11 mouse cellular contexts compared by ENCODE assay signal in genomic region chr8:121648451-121648850, GRCm38 (mm10). TPM values are rescaled to one million over a fixed set of nuclear protein-coding genes. Genes with fewer than 3 reads are reported as not detected.
DNase-seq lines count a peak whose midpoint lies in the region; ATAC-seq and TF ChIP-seq lines count a peak whose summit lies in the region.
"Had no signal": no experiment of that assay in that cellular context is flagged by ENCODE, and none has a peak within 500 bp of the region (broad histone marks: within the 10 kb centered on the region; RNA-seq: fewer than 3 reads in every experiment).

No protein-coding gene starts in this region.

- no peak for ATAC-seq in embryonic facial prominence, embryonic 13.5 days (ENCODE audit: insufficient number of reproducible peaks, insufficient read depth, low FRiP score, low TSS enrichment, low read depth)
- ATAC-seq in hindbrain, embryonic 11.5 days (ENCODE audit: low FRiP score), result no peak
- ATAC-seq in midbrain, embryonic 13.5 days, result no peak

- no peaks in the 10 kb centered on the region for H3K36me3 ChIP-seq in kidney, adult 2 months (ENCODE audit: control insufficient read depth, insufficient read depth, low read length)
- 0 out of 2 replicates have a peak, but pooled peaks cover 5% of the 10 kb centered on the region for H3K36me3 ChIP-seq in embryonic facial prominence, embryonic 13.5 days
- H3K36me3 ChIP-seq in hindbrain, embryonic 11.5 days (ENCODE audit: control insufficient read depth, insufficient read depth, low read length), result no peaks in the 10 kb centered on the region
- peaks cover 3% of the 10 kb centered on the region; the same call in 1 of the 2 replicates for H3K36me3 ChIP-seq in midbrain, embryonic 13.5 days

- H3K27ac ChIP-seq in kidney, adult 2 months (ENCODE audit: insufficient read depth, low read depth, low read length), result peak overlapping the region; percentile 91
- H3K27ac ChIP-seq in embryonic facial prominence, embryonic 13.5 days, result no peak overlapping the region
- no peak overlapping the region for H3K27ac ChIP-seq in hindbrain, embryonic 11.5 days (ENCODE audit: low read depth, low read length)
- H3K27ac ChIP-seq in midbrain, embryonic 13.5 days, result no peak overlapping the region

- H3K9ac ChIP-seq in embryonic facial prominence, embryonic 13.5 days, result peak overlapping the region; percentile 21; the same call in 1 of the 2 replicates
- H3K9ac ChIP-seq in hindbrain, embryonic 11.5 days (ENCODE audit: low read depth, low read length), result peak overlapping the region; percentile 23; the same call in 1 of the 2 replicates
- peak overlapping the region; percentile 59 for H3K9ac ChIP-seq in midbrain, embryonic 13.5 days (replicated peaks)

- H3K4me1 ChIP-seq in kidney, adult 2 months (ENCODE audit: control insufficient read depth, insufficient read depth, low read length), result peaks cover 50% of the 10 kb centered on the region
- peaks cover 74% of the 10 kb centered on the region for H3K4me1 ChIP-seq in embryonic facial prominence, embryonic 13.5 days
- peaks cover 30% of the 10 kb centered on the region for H3K4me1 ChIP-seq in hindbrain, embryonic 11.5 days (replicated peaks; ENCODE audit: control insufficient read depth, insufficient read depth, low read length)
- H3K4me1 ChIP-seq in midbrain, embryonic 13.5 days (replicated peaks), result peaks cover 81% of the 10 kb centered on the region

- no peak overlapping the region for H3K4me2 ChIP-seq in embryonic facial prominence, embryonic 13.5 days
- no peak overlapping the region; the same call in 1 of the 2 replicates for H3K4me2 ChIP-seq in hindbrain, embryonic 11.5 days (replicated peaks; ENCODE audit: low read depth, low read length)
- peak overlapping the region; percentile 94 for H3K4me2 ChIP-seq in midbrain, embryonic 13.5 days (replicated peaks)

- TF ChIP-seq POLR2A in kidney, adult 2 months (IDR thresholded peaks at IDR 0.05; ENCODE audit: low read depth, low read length), result no peak

- H3K4me3 ChIP-seq in kidney, adult 2 months (ENCODE audit: insufficient read depth, low read depth, low read length), result peak overlapping the region; percentile 4; the same call in 1 of the 2 replicates
- H3K4me3 ChIP-seq in embryonic facial prominence, embryonic 13.5 days, result no peak overlapping the region
- H3K4me3 ChIP-seq in hindbrain, embryonic 11.5 days (ENCODE audit: low read depth, low read length), result no peak overlapping the region
- peak overlapping the region; percentile 97 for H3K4me3 ChIP-seq in midbrain, embryonic 13.5 days (replicated peaks)

- H3K27me3 ChIP-seq in kidney, adult 2 months (replicated peaks; ENCODE audit: control insufficient read depth, insufficient read depth, low read length), result no peaks in the 10 kb centered on the region
- no peaks in the 10 kb centered on the region for H3K27me3 ChIP-seq in embryonic facial prominence, embryonic 13.5 days
- no peaks in the 10 kb centered on the region for H3K27me3 ChIP-seq in hindbrain, embryonic 11.5 days (ENCODE audit: control insufficient read depth, insufficient read depth, low read length)
- no peaks in the 10 kb centered on the region for H3K27me3 ChIP-seq in midbrain, embryonic 13.5 days

- 34% methylated on average over 16 of the region's 16 CpGs for WGBS in kidney, adult 2 months
- WGBS in embryonic facial prominence, embryonic 13.5 days, result 73% methylated on average over 16 of the region's 16 CpGs
- 81% methylated on average over 16 of the region's 16 CpGs for WGBS in hindbrain, embryonic 11.5 days
- WGBS in midbrain, embryonic 13.5 days, result 61% methylated on average over 16 of the region's 16 CpGs

- peak; percentile 50 for DNase-seq in kidney, adult 2 months
- DNase-seq in kidney, adult 8-10 months, result no peak
- no peak for DNase-seq in hindbrain, embryonic 11.5 days (ENCODE audit: low spot score)
- no peak for DNase-seq in left cerebral cortex, adult 18-20 months (ENCODE audit: low spot score in 2 of 2)
- no peak for DNase-seq in embryo, embryonic 9.5 days (ENCODE audit: extremely low spot score)
- DNase-seq in heart, adult 9 months (ENCODE audit: low spot score in 2 of 2), result no peak
- DNase-seq: heart, postnatal 10 days; layer of hippocampus, adult 9-11 months had no signal

- no peak for TF ChIP-seq CTCF in kidney, adult 2 months (conservative IDR thresholded peaks at IDR 0.05; ENCODE audit: insufficient read depth, insufficient read length, low read depth, low read length)

- no peaks in the 10 kb centered on the region for H3K9me3 ChIP-seq in embryonic facial prominence, embryonic 13.5 days
- no peaks in the 10 kb centered on the region for H3K9me3 ChIP-seq in hindbrain, embryonic 11.5 days (ENCODE audit: control insufficient read depth, low read length)
- no peaks in the 10 kb centered on the region for H3K9me3 ChIP-seq in midbrain, embryonic 13.5 days

RNA-seq across cellular contexts. Expression of gene Zcchc14, which starts 4.2 kb away (rescaled TPM):
- 31.4 and 37.0 TPM in 2 replicates for polyA plus RNA-seq in kidney, adult 2 months (2012; rRNA removed)
- polyA plus RNA-seq in embryonic facial prominence, embryonic 13.5 days (2015; fragmentation: Nextera tagmentation; extraction: Ambion mirVana), result 19.4 and 19.9 TPM in 2 replicates
- 25.8 and 30.4 TPM in 2 replicates for polyA plus RNA-seq in hindbrain, embryonic 11.5 days (2014; fragmentation: Nextera tagmentation; extraction: Ambion mirVana)
- polyA plus RNA-seq in midbrain, embryonic 13.5 days (2015; fragmentation: Nextera tagmentation; extraction: Ambion mirVana), result 27.6 and 29.5 TPM in 2 replicates
- 10 to 100 TPM; 63.2 to 68.7 TPM for total RNA-seq in left cerebral cortex, adult 18-20 months (2021)
- total RNA-seq: CH12.LX had no signal

RNA-seq across cellular contexts. Expression of gene Map1lc3b, which starts 58.3 kb away (rescaled TPM):
- polyA plus RNA-seq in kidney, adult 2 months (2012; rRNA removed), result 130 and 155 TPM in 2 replicates
- 206 and 242 TPM in 2 replicates for polyA plus RNA-seq in embryonic facial prominence, embryonic 13.5 days (2015; fragmentation: Nextera tagmentation; extraction: Ambion mirVana)
- 297 and 307 TPM in 2 replicates for polyA plus RNA-seq in hindbrain, embryonic 11.5 days (2014; fragmentation: Nextera tagmentation; extraction: Ambion mirVana)
- polyA plus RNA-seq in midbrain, embryonic 13.5 days (2015; fragmentation: Nextera tagmentation; extraction: Ambion mirVana), result 364 and 371 TPM in 2 replicates
- total RNA-seq in left cerebral cortex, adult 18-20 months (2021), result 100 to 1,000 TPM; 187 to 190 TPM

Comparison
In these comparisons a context has a peak if more than half of its experiments do, and no peak if none do; other contexts are left out.
1. H3K4me3 ChIP-seq: peak in kidney, adult 2 months (single experiment) and midbrain, embryonic 13.5 days (single experiment); none in embryonic facial prominence, embryonic 13.5 days (single experiment) and hindbrain, embryonic 11.5 days (single experiment).
2. Peak in every context shown above with its lines, with median percentiles within 50 percentile points of each other: H3K9ac ChIP-seq.